Mouse (Mus musculus) cerebellum, adult 8-10 months (tissue): ENCODE data around the gene Dars.
"Not testable (repeated sequence)": the region's sequence is repeated elsewhere in the genome, so short reads cannot be mapped to it uniquely, and the experiment has no call there.

ENCODE experiments used
- DNase-seq: peaks from one replicate; pipeline ENCODE4 v3.0.0; 2022

Dars gene

GRCm38 (mm10) chr1:128337708-128338320 is 79.4 kb downstream of the Dars start:
- no peak for DNase-seq

DNA sequence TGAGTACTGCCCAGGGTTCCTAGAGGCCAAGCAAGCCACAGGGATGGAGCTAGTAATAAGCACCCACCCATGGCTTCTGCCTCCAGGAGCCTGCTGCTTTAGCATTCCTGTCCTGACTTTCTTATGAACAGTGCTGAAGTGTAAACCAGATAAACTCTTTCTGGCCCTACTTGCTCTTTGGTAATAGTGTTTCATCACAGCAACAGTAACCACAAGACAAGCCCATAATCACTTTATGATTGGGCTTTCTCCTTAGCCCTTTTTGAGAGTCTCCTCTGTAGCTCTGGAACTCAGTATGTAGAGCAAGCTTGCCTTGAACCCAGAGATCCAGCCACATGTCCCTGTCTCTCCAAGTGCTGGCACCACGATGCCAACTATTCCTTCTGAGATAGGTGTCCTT is 86.9 kb downstream of the Dars start:
- no peak for DNase-seq

GRCm38 (mm10) chr1:128328218-128328617 is 89.0 kb downstream of the Dars start, which contains the start of gene Lct:
Gene Lct, minus strand, starts transcription at chr1:128328318.
- no peak for DNase-seq

DNA sequence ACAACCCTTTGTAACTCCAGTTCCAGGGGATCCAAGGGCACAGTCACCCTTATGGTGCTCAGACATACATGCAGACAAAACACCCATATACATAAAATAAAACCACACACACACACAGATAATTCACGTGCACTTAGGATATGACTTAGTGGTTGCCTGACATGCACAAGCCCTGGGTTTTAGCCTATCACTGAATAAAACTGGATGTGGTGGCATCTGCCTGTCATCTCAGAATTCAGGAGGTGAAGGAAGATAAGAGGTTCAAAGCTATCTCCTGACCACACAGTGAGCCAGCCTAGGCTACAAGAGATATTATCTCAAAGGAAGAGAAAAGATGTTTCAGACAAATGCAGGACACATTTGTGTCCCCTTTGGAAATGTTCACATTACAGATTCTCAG is 90.0 kb downstream of the Dars start:
- no peak for DNase-seq

DNA sequence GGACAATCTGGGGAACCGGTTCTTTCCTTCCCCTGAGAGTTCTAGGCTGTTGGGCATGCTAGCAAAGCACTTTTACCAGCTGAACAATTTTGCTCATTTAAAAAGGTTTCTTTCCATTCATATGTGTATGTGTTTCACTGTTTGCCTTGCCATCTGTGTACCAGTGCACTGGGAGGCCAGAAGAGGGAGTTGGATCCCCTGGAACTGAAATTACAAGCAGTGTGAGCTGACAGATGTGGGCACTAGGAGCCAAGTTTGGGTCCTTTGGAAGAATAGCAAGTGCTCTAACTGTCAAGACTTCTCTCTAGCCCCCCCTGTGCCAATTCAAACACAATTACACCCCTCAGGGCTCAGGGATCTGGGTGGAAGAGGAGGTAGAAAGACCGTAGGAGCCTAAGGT is 92.4 kb downstream of the Dars start:
- no peak for DNase-seq

DNA sequence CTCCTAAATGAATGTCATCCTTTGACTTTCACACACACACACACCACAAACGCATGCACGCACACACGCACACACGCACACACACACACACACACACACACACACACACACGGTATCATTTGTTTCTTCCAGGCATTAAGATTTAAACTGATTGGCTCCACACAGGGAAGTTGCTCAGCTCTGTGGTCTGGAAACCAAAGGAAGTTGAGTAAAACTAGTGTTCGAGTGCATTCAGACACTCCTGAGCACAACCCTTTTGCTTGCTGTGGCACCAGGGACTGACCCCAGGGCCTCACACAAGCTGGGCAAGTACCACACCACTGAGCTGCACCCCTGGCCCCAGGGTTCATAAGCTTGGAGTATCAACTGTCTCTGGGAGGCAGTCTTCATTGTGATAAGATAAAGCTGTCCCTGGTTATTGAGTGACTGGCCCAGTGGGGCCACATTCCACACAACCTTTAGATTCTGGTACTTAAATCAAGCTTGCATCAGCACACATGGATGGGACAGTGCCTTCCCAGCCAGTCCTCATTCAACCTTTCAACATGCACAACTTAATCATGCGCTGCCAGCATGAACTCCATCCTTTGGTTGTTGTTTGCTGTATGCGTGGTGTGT is 94.0 kb downstream of the Dars start:
- DNase-seq: no peak

GRCm38 (mm10) chr1:128319266-128319665 is 97.9 kb downstream of the Dars start:
- not testable (repeated sequence) for DNase-seq

GRCm38 (mm10) chr1:128314665-128315064 is 102.5 kb downstream of the Dars start:
- DNase-seq: no peak
